Mouse (Mus musculus) bone marrow macrophage, adult 2 months (primary cell): ENCODE data around the gene Plod2.

Source experiments
- CTCF ChIP-seq: IDR thresholded peaks from 2 replicates; pipeline ENCODE4 v1.5.1; 2012; ENCODE audit warnings: low read depth, mild to moderate bottlenecking, low read length, moderate library complexity
- POLR2A ChIP-seq: IDR thresholded peaks from 2 replicates; pipeline ENCODE4 v1.6.1; 2012; ENCODE audit warnings: mild to moderate bottlenecking, low read depth, low read length, borderline replicate concordance

DNA sequence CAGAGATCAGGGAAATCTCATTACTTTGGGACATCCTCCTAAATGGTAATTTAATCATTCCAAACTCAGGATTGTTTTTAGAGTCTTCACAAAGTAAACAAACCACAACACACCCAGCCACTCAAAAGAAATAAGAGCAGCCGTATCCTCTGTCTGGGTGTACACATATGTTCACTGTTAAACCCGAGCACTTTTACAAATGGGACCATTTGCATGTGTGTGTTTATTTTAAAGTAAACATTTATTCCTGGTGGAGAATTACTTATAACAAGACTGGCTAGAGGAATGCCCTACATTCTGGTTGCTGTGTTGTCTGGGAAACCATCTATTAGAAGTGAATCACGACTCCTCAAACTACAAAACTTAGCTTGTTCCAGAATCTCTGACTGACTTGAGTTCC, 37.8 kb upstream of the Plod2 start:
- TF ChIP-seq POLR2A (no peak), CTCF (no peak)
